12 mouse cellular contexts compared by ENCODE assay signal in genomic region chr5:136044865-136045264, GRCm38 (mm10). TPM values are rescaled to one million over a fixed set of nuclear protein-coding genes. Genes with fewer than 3 reads are reported as not detected.
DNase-seq lines count a peak whose midpoint lies in the region; ATAC-seq and TF ChIP-seq lines count a peak whose summit lies in the region.
"Had no signal": no experiment of that assay in that cellular context is flagged by ENCODE, and none has a peak within 500 bp of the region (broad histone marks: within the 10 kb centered on the region; RNA-seq: fewer than 3 reads in every experiment).

No protein-coding gene starts in this region.

- no peaks in the 10 kb centered on the region for H3K36me3 ChIP-seq in thymus, adult 2 months (ENCODE audit: control insufficient read depth, insufficient read depth, low read length)
- H3K36me3 ChIP-seq in heart, embryonic 10.5 days, result 0 out of 2 replicates have a peak, but pooled peaks cover 3% of the 10 kb centered on the region
- no peaks in the 10 kb centered on the region for H3K36me3 ChIP-seq in hindbrain, embryonic 13.5 days
- H3K36me3 ChIP-seq: intestine, embryonic 15.5 days; lung, embryonic 15.5 days had no signal

- no peak overlapping the region for H3K27ac ChIP-seq in thymus, adult 2 months (ENCODE audit: control insufficient read depth, insufficient read depth, low read length)
- no peak overlapping the region for H3K27ac ChIP-seq in heart, embryonic 10.5 days
- H3K27ac ChIP-seq in hindbrain, embryonic 13.5 days, result no peak overlapping the region
- H3K27ac ChIP-seq: forebrain, embryonic 13.5 days; intestine, embryonic 15.5 days; lung, embryonic 15.5 days had no signal

- no peaks in the 10 kb centered on the region for H3K27me3 ChIP-seq in thymus, adult 2 months (ENCODE audit: control insufficient read depth, insufficient read depth, low read length)
- 0 out of 2 replicates have a peak, but pooled peaks cover 14% of the 10 kb centered on the region for H3K27me3 ChIP-seq in heart, embryonic 10.5 days (ENCODE audit: insufficient read depth, poor library complexity, severe bottlenecking)
- no peaks in the 10 kb centered on the region for H3K27me3 ChIP-seq in hindbrain, embryonic 13.5 days
- H3K27me3 ChIP-seq: forebrain, embryonic 13.5 days; intestine, embryonic 15.5 days; lung, embryonic 15.5 days had no signal

- WGBS in thymus, adult 2 months, result 76% methylated on average over 13 of the region's 13 CpGs
- 70% methylated on average over 13 of the region's 13 CpGs for WGBS in heart, embryonic 10.5 days
- WGBS in hindbrain, embryonic 13.5 days, result 72% methylated on average over 13 of the region's 13 CpGs

- no peak overlapping the region for H3K9ac ChIP-seq in hindbrain, embryonic 13.5 days
- H3K9ac ChIP-seq: forebrain, embryonic 13.5 days; intestine, embryonic 15.5 days; lung, embryonic 15.5 days had no signal

- no peak overlapping the region for H3K4me3 ChIP-seq in thymus, adult 2 months (ENCODE audit: control insufficient read depth, insufficient read depth, low read length)
- H3K4me3 ChIP-seq in heart, embryonic 10.5 days, result no peak overlapping the region
- H3K4me3 ChIP-seq in hindbrain, embryonic 13.5 days, result no peak overlapping the region
- H3K4me3 ChIP-seq: forebrain, embryonic 13.5 days; intestine, embryonic 15.5 days; lung, embryonic 15.5 days had no signal

- TF ChIP-seq POLR2A in thymus, adult 2 months (IDR thresholded peaks at IDR 0.05; ENCODE audit: control insufficient read depth, extremely low read depth, insufficient read depth, low read length, poor library complexity), result no peak

- no peak overlapping the region for H3K4me2 ChIP-seq in hindbrain, embryonic 13.5 days
- H3K4me2 ChIP-seq: forebrain, embryonic 13.5 days; intestine, embryonic 15.5 days; lung, embryonic 15.5 days had no signal

- TF ChIP-seq CTCF in thymus, adult 2 months (IDR thresholded peaks at IDR 0.05; ENCODE audit: borderline replicate concordance, control insufficient read depth, extremely low read depth, insufficient read depth, low read length, poor library complexity), result 0 out of 2 replicates have a peak, but pooled peaks have one; percentile 30

- H3K4me1 ChIP-seq in thymus, adult 2 months (replicated peaks; ENCODE audit: control insufficient read depth, insufficient read depth, low read length), result no peaks in the 10 kb centered on the region
- H3K4me1 ChIP-seq in heart, embryonic 10.5 days, result peaks cover 6% of the 10 kb centered on the region
- H3K4me1 ChIP-seq in hindbrain, embryonic 13.5 days (replicated peaks), result no peaks in the 10 kb centered on the region
- H3K4me1 ChIP-seq: lung, embryonic 15.5 days had no signal

- H3K9me3 ChIP-seq in heart, embryonic 10.5 days, result no peaks in the 10 kb centered on the region
- H3K9me3 ChIP-seq in hindbrain, embryonic 13.5 days, result no peaks in the 10 kb centered on the region
- H3K9me3 ChIP-seq: forebrain, embryonic 13.5 days; intestine, embryonic 15.5 days; lung, embryonic 15.5 days had no signal

- no peak for ATAC-seq in hindbrain, embryonic 13.5 days (ENCODE audit: low FRiP score)
- ATAC-seq: forebrain, embryonic 13.5 days; intestine, embryonic 15.5 days had no signal

- DNase-seq in kidney, adult 18-20 months, result peak; percentile 18
- no peak for DNase-seq in kidney, postnatal 14 days
- peak; percentile 20 for DNase-seq in thymus, adult 2 months
- DNase-seq in thymus, adult 18-20 months, result no peak
- peak; percentile 59 for DNase-seq in R1 (ENCODE audit: low read depth, low spot score)
- DNase-seq in thymus, postnatal 36 days, result peak; percentile 22 to 23
- no peak for DNase-seq in heart, embryonic 10.5 days (ENCODE audit: low spot score)
- DNase-seq: right cerebral cortex, postnatal 25 days had no signal

RNA-seq across cellular contexts. Expression of gene Upk3b, which starts 6.6 kb away (rescaled TPM):
- polyA plus RNA-seq in thymus, adult 2 months (2012; rRNA removed), result 6.1 and 16.1 TPM in 2 replicates
- 78.3 and 81.2 TPM in 2 replicates for polyA plus RNA-seq in heart, embryonic 10.5 days (2016; fragmentation: Nextera tagmentation; extraction: Ambion mirVana)
- 0.04 and 0.09 TPM in 2 replicates for polyA plus RNA-seq in hindbrain, embryonic 13.5 days (2015; fragmentation: Nextera tagmentation; extraction: Ambion mirVana)
- polyA plus RNA-seq: forebrain, embryonic 13.5 days had no signal

RNA-seq across cellular contexts. Expression of gene Upk3bl, which starts 9.4 kb away (rescaled TPM):
- 0.64 and 1.3 TPM in 2 replicates for polyA plus RNA-seq in thymus, adult 2 months (2012; rRNA removed)
- polyA plus RNA-seq in heart, embryonic 10.5 days (2016; fragmentation: Nextera tagmentation; extraction: Ambion mirVana), result 0.87 and 2.6 TPM in 2 replicates
- not detected in 2 replicates for polyA plus RNA-seq in hindbrain, embryonic 13.5 days (2015; fragmentation: Nextera tagmentation; extraction: Ambion mirVana)
- polyA plus RNA-seq: forebrain, embryonic 13.5 days had no signal

RNA-seq across cellular contexts. Expression of gene Rasa4, which starts 38.9 kb away (rescaled TPM):
- 30.9 and 37.5 TPM in 2 replicates for polyA plus RNA-seq in thymus, adult 2 months (2012; rRNA removed)
- 0.54 and 2.0 TPM in 2 replicates for polyA plus RNA-seq in heart, embryonic 10.5 days (2016; fragmentation: Nextera tagmentation; extraction: Ambion mirVana)
- polyA plus RNA-seq in hindbrain, embryonic 13.5 days (2015; fragmentation: Nextera tagmentation; extraction: Ambion mirVana), result 16.2 and 17.3 TPM in 2 replicates

RNA-seq across cellular contexts. Expression of gene Dtx2, which starts 50.3 kb away (rescaled TPM):
- polyA plus RNA-seq in thymus, adult 2 months (2012; rRNA removed), result 75.3 and 78.8 TPM in 2 replicates
- polyA plus RNA-seq in heart, embryonic 10.5 days (2016; fragmentation: Nextera tagmentation; extraction: Ambion mirVana), result 36.0 and 37.6 TPM in 2 replicates
- 25.6 and 28.3 TPM in 2 replicates for polyA plus RNA-seq in hindbrain, embryonic 13.5 days (2015; fragmentation: Nextera tagmentation; extraction: Ambion mirVana)

Comparison
In these comparisons a context has a peak if more than half of its experiments do, and no peak if none do; other contexts are left out.
1. DNase-seq: peak in kidney, adult 18-20 months (single experiment), thymus, adult 2 months (single experiment), R1 (single experiment) and thymus, postnatal 36 days (2 of 2); none in kidney, postnatal 14 days (single experiment), thymus, adult 18-20 months (0 of 2) and heart, embryonic 10.5 days (single experiment).